Mouse (Mus musculus): ENCODE measurements around the gene Usp24.

GRCm38 (mm10) chr4:106328704-106329103 lies 12.7 kb downstream of the Usp24 start:
- TF ChIP-seq ZNF384 (IDR thresholded peaks at IDR 0.05; ENCODE audit: low read depth, low read length): no peak
- no peak for TF ChIP-seq ZC3H11A (IDR thresholded peaks at IDR 0.05; ENCODE audit: borderline replicate concordance, low read depth, low read length)

Measured in ES-E14 (cell line).